Mouse (Mus musculus): Measurements from ENCODE around the gene Erlin1. TPM values are rescaled to one million over a fixed set of nuclear protein-coding genes. Genes with fewer than 3 reads are reported as not detected.

The Erlin1 gene
- 14.3 and 14.7 TPM in 2 replicates for polyA plus RNA-seq (2012; rRNA removed)

DNA sequence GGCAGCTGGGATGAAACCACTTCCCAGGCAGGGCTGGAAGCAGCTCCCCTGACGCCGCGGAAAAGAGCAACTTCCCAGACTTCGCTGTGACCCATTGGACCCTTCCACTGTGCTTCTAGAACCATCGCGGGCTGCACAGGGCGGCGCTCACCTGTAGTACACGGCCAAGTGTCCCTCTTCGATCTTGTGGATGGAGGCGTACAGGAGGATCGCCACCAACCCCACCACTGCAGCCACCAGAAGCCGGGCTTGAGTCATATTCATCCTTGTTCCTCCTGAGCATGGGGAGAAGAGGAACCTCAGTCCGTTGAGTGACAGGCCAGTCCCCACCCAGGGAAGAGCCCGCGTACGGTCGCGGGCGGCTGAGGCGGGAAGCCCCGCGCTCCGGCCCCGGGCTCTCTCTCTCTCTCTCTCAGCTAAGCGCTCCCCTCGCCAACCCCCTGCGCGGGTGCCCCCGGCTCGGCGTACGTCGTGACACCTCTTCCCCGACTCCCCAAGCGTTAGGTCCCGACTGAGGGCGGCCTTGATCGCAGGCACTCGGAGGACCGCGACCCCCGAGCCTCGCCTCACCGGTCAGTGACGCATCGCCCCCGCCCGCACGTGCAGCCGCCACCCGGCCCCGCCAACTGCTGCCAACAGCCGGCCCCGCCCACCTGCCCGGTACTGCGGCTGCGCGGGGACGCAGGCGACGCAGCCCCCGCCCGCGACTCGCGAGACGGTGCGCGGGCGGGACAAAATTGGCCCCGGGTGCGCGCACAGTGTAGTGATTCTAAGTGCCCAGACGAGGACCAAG is at the start of gene Erlin1:
Gene Erlin1, minus strand, starts transcription at position 665 of the 793 bp plus-strand sequence.

DNA sequence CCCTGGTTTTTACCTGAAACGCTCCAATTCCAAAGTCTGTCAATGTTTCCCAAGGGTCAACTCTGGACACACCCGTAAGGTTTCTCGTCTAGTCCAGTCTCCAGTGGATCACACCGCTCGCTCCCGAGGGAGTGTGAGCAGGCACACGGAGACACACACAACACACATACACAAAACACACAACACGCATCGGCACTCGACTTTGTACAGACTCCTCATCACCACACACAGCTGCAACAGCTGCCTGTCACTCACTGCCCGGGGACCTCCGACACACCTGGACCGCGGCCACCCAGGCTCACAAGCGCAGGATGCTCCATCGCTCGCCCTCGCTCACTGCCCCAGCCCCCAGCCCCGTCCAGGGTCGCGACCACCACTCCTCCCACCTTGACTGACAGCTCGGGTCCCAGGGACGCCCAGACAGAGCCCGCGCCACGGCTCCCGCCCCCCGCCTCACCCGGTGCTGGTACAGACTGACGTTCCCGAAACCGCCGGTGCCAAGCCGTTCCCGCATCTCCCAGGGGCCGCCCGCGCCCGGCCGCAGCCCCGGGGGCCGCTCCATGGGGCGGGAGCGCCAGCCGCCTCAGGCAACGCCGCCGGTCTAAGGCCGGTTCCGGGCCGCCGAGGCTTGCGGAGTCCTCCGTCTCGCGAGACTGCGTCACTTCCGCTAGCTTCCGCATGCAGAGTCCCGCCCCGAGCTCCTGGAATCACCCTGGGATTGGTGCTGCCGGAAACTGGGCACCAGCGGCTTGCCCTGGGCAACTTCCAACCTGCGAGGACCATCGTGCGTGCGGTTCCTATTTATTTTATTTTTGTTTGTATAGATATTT is 37.5 kb upstream of the Erlin1 start, which contains the start of gene Chuk:
Gene Chuk, minus strand, starts transcription at position 650 of the 830 bp plus-strand sequence.

DNA sequence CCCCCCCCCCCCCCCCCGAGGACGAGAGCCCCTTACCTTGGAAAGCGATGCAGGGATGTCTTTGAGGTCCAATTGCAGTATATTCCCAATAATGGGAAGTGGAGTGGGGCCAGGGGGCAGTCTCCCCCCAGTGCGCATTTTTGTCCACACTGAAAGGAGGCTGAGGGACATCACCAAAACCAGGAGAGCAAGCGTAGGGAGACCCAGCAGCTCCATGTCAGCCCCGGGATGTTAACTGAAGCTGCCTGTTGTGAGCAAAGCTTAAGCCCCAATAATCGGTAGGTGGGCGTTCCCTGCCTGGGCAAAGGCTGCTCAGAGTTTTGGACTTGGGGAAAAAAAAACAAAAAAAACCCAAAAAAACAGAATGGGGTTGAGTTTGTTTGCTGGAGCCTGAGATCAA is 40.6 kb downstream of the Erlin1 start, which contains the start of gene Cyp2c23:
Gene Cyp2c23, minus strand, starts transcription at position 237 of the 400 bp plus-strand sequence.

DNA sequence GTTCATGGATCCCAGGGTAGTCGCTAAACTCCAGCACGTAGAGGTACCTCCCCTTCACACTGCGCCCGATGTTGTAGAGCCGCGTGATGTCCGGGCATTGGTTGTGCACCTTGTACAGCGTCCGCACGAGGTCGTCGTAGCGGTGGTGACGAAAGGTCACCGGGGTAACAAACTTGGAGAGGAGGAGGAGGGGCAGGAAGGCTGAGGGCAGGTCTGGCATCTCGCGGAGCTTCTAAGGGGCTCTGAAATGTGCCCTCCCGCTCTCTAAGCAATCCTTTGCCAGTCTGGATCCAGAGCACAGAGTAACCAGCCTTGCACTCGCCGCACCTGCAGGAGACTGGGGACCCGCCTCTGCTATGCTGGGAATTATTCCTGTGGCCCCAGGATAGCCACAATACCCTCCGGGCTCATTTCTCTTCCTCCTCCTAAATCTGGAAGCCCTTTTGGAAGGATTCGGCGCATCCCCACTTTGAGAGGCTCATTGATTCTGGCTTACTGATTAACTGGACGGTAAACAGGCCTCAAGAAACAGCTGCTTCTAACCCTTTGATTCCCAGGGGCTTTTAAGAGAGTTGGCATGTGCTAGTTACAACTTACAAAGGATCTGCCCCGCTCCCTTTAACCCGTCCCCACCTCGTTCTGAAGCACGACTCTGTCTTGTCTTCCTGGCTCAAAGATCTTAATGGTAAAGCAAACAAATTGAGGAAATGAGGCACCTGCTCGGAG is 83.4 kb downstream of the Erlin1 start, which contains the start of gene Cpn1:
Gene Cpn1, minus strand, starts transcription at position 488 of the 726 bp plus-strand sequence.

Other genes with a start within 250 kb of the Erlin1 start
- 3.9 and 4.3 TPM in 2 replicates for gene Dnmbp, start 129.6 kb downstream of the Erlin1 start, polyA plus RNA-seq (2012; rRNA removed)
- gene Cpn1, start 83.2 kb downstream of the Erlin1 start, polyA plus RNA-seq (2012; rRNA removed) = 188 and 210 TPM in 2 replicates
- 43.3 and 68.3 TPM in 2 replicates for gene Cyp2c23, start 40.6 kb downstream of the Erlin1 start, polyA plus RNA-seq (2012; rRNA removed)
- gene Chuk, start 37.7 kb upstream of the Erlin1 start, polyA plus RNA-seq (2012; rRNA removed) = 29.8 and 29.9 TPM in 2 replicates
- gene Cwf19l1, start 66.1 kb upstream of the Erlin1 start, polyA plus RNA-seq (2012; rRNA removed) = 9.8 and 9.9 TPM in 2 replicates
- 24.3 and 26.6 TPM in 2 replicates for gene Bloc1s2, start 76.7 kb upstream of the Erlin1 start, polyA plus RNA-seq (2012; rRNA removed)
- gene Pkd2l1, start 122.7 kb upstream of the Erlin1 start, polyA plus RNA-seq (2012; rRNA removed) = 0.01 TPM in 2 replicates
- 0.07 TPM in 1 of 2 replicates, not detected in the other for gene Scd3, start 133.5 kb upstream of the Erlin1 start, polyA plus RNA-seq (2012; rRNA removed)
- gene Scd2, start 223.9 kb upstream of the Erlin1 start, polyA plus RNA-seq (2012; rRNA removed) = 172 and 205 TPM in 2 replicates